Mouse (Mus musculus): Measurements from ENCODE around the gene Gm2004. TPM values are rescaled to one million over a fixed set of nuclear protein-coding genes. Genes with fewer than 3 reads are reported as not detected.

Gm2004 gene
- polyA plus RNA-seq (2012; ENCODE audit: low replicate concordance), result not detected in 2 replicates

GRCm38 (mm10) chr2:176149725-176150124 is at the start of gene Gm2004:
Gm2004 (minus strand) TSS chr2:176149825.

Other genes with a start within 250 kb of the Gm2004 start
- 0.64 TPM in 1 of 2 replicates, not detected in the other for gene Zfp966, start 218.7 kb downstream of the Gm2004 start, polyA plus RNA-seq (2012; ENCODE audit: low replicate concordance)
- not detected in 2 replicates for gene Gm2026, start 184.5 kb downstream of the Gm2004 start, polyA plus RNA-seq (2012; ENCODE audit: low replicate concordance)
- gene 2210418O10Rik, start 76.7 kb upstream of the Gm2004 start, polyA plus RNA-seq (2012; ENCODE audit: low replicate concordance), result 0.18 TPM in 1 of 2 replicates, not detected in the other
- not detected in 2 replicates for gene Gm11009, start 169.7 kb upstream of the Gm2004 start, polyA plus RNA-seq (2012; ENCODE audit: low replicate concordance)

Measured in hematopoietic multipotent progenitor cell, adult 10-12 weeks (in vitro differentiated cells).